12 mouse cellular contexts compared by ENCODE assay signal in the genomic region with DNA sequence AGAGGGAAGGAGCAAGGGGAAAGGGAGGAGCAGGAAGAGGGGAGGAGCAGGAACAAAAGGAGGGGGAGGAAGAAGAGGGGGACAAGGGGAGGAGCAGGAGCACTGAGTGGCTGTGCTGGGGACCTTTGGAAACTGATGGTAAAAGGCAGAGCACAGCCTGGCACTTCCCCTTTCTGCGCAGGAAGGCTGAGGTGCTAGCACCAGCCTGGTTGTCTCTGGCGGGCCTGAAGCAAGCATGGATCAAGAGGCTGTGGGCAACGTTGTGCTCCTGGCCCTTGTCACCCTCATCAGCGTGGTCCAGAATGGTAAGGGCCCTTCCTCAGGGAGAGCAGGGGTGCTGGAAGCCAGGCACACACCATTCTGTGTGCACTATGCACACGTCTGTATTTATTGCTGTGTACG. TPM values are rescaled to one million over a fixed set of nuclear protein-coding genes. Genes with fewer than 3 reads are reported as not detected.
DNase-seq lines count a peak whose midpoint lies in the region; ATAC-seq and TF ChIP-seq lines count a peak whose summit lies in the region.
"Had no signal": no experiment of that assay in that cellular context is flagged by ENCODE, and none has a peak within 500 bp of the region (broad histone marks: within the 10 kb centered on the region; RNA-seq: fewer than 3 reads in every experiment).

No protein-coding gene starts in this region.

- H3K27me3 ChIP-seq in heart, embryonic 16.5 days (ENCODE audit: control insufficient read depth, insufficient read depth, low read length), result no peaks in the 10 kb centered on the region
- no peaks in the 10 kb centered on the region for H3K27me3 ChIP-seq in heart, embryonic 12.5 days (replicated peaks)
- no peaks in the 10 kb centered on the region for H3K27me3 ChIP-seq in megakaryocyte, embryonic 14.5 days (replicated peaks)
- no peaks in the 10 kb centered on the region for H3K27me3 ChIP-seq in cerebellum, adult 2 months (ENCODE audit: control insufficient read depth, insufficient read depth, low read length)
- H3K27me3 ChIP-seq: lung, embryonic 15.5 days; neural tube, embryonic 13.5 days had no signal

- H3K4me2 ChIP-seq in heart, embryonic 16.5 days (ENCODE audit: low read depth, low read length), result no peak overlapping the region
- H3K4me2 ChIP-seq in heart, embryonic 12.5 days, result no peak overlapping the region
- H3K4me2 ChIP-seq: embryonic facial prominence, embryonic 15.5 days; hindbrain, embryonic 14.5 days; lung, embryonic 15.5 days; neural tube, embryonic 13.5 days had no signal

- no peak for TF ChIP-seq CTCF in cerebellum, adult 2 months (IDR thresholded peaks at IDR 0.05; ENCODE audit: borderline replicate concordance, insufficient read depth, low read depth, low read length)

- H3K4me3 ChIP-seq in heart, embryonic 16.5 days (ENCODE audit: low read length), result no peak overlapping the region
- H3K4me3 ChIP-seq in heart, embryonic 12.5 days, result no peak overlapping the region
- H3K4me3 ChIP-seq in megakaryocyte, embryonic 14.5 days (replicated peaks), result peak overlapping the region; percentile 96
- H3K4me3 ChIP-seq in cerebellum, adult 2 months (replicated peaks; ENCODE audit: insufficient read depth, low read depth, low read length), result no peak overlapping the region
- H3K4me3 ChIP-seq: embryonic facial prominence, embryonic 15.5 days; lung, embryonic 15.5 days; neural tube, embryonic 13.5 days had no signal

- H3K36me3 ChIP-seq in heart, embryonic 16.5 days (ENCODE audit: control insufficient read depth, insufficient read depth), result no peaks in the 10 kb centered on the region
- H3K36me3 ChIP-seq in heart, embryonic 12.5 days, result no peaks in the 10 kb centered on the region
- H3K36me3 ChIP-seq in megakaryocyte, embryonic 14.5 days (replicated peaks; ENCODE audit: low read length), result peaks cover 27% of the 10 kb centered on the region
- H3K36me3 ChIP-seq: embryonic facial prominence, embryonic 15.5 days; lung, embryonic 15.5 days; neural tube, embryonic 13.5 days had no signal

- H3K4me1 ChIP-seq in heart, embryonic 16.5 days (ENCODE audit: control insufficient read depth, insufficient read depth, low read length), result peaks cover 2% of the 10 kb centered on the region; the same call in 1 of the 2 replicates
- H3K4me1 ChIP-seq in heart, embryonic 12.5 days (replicated peaks), result 0 out of 2 replicates have a peak, but pooled peaks cover 5% of the 10 kb centered on the region
- H3K4me1 ChIP-seq in megakaryocyte, embryonic 14.5 days, result peaks cover 83% of the 10 kb centered on the region
- H3K4me1 ChIP-seq in cerebellum, adult 2 months (ENCODE audit: control insufficient read depth, insufficient read depth, low read length), result no peaks in the 10 kb centered on the region
- H3K4me1 ChIP-seq: embryonic facial prominence, embryonic 15.5 days; lung, embryonic 15.5 days; neural tube, embryonic 13.5 days had no signal

- peak overlapping the region; percentile 41; the same call in 1 of the 2 replicates for H3K9ac ChIP-seq in heart, embryonic 16.5 days (ENCODE audit: low read length)
- H3K9ac ChIP-seq in heart, embryonic 12.5 days, result no peak overlapping the region
- H3K9ac ChIP-seq: embryonic facial prominence, embryonic 15.5 days; hindbrain, embryonic 14.5 days; lung, embryonic 15.5 days; neural tube, embryonic 13.5 days had no signal

- H3K27ac ChIP-seq in heart, embryonic 16.5 days (ENCODE audit: low read length), result no peak overlapping the region
- no peak overlapping the region for H3K27ac ChIP-seq in heart, embryonic 12.5 days (ENCODE audit: poor library complexity, severe bottlenecking)
- H3K27ac ChIP-seq in cerebellum, adult 2 months (ENCODE audit: insufficient read depth, low read length), result no peak overlapping the region
- H3K27ac ChIP-seq: embryonic facial prominence, embryonic 15.5 days; hindbrain, embryonic 14.5 days; lung, embryonic 15.5 days; neural tube, embryonic 13.5 days had no signal

- no peaks in the 10 kb centered on the region for H3K9me3 ChIP-seq in heart, embryonic 16.5 days (replicated peaks; ENCODE audit: control insufficient read depth, low read length)
- no peaks in the 10 kb centered on the region for H3K9me3 ChIP-seq in heart, embryonic 12.5 days (replicated peaks)
- no peaks in the 10 kb centered on the region for H3K9me3 ChIP-seq in megakaryocyte, embryonic 14.5 days
- H3K9me3 ChIP-seq: embryonic facial prominence, embryonic 15.5 days; lung, embryonic 15.5 days; neural tube, embryonic 13.5 days had no signal

- DNase-seq in B cell, adult 2 months, result peak; percentile 61 to 65
- DNase-seq in frontal cortex, postnatal 10 days (ENCODE audit: low spot score in 2 of 2), result no peak
- DNase-seq in cerebellum, adult 2 months, result no peak
- DNase-seq in urinary bladder, postnatal 10 days (ENCODE audit: low spot score), result no peak

- TF ChIP-seq POLR2A in cerebellum, adult 2 months (IDR thresholded peaks at IDR 0.05; ENCODE audit: borderline replicate concordance, insufficient read depth, low read length), result no peak

- ATAC-seq in heart, embryonic 16.5 days (replicated peaks; ENCODE audit: extremely low read depth, insufficient read depth, low FRiP score), result no peak
- ATAC-seq in heart, embryonic 12.5 days (ENCODE audit: insufficient number of reproducible peaks, low FRiP score), result no peak
- ATAC-seq in hematopoietic stem cell, adult 5-6 weeks (replicated peaks in 1 of 2; ENCODE audit: insufficient read depth in 1 of 2, low FRiP score in 2 of 2, low TSS enrichment in 1 of 2, low read depth in 1 of 2, poor library complexity in 2 of 2, severe bottlenecking in 2 of 2), result peak; percentile 78 to 85

- WGBS in heart, embryonic 16.5 days, result 44% methylated on average over 6 of the region's 6 CpGs
- 58% methylated on average over 6 of the region's 6 CpGs for WGBS in heart, embryonic 12.5 days
- 76% methylated on average over 6 of the region's 6 CpGs for WGBS in cerebellum, adult 2 months

RNA-seq across cellular contexts. Expression of a gene that starts 0.3 kb away (rescaled TPM):
- 9.0 and 11.9 TPM in 2 replicates for polyA plus RNA-seq in heart, embryonic 16.5 days (2015; fragmentation: Nextera tagmentation; extraction: Ambion mirVana)
- polyA plus RNA-seq in heart, embryonic 12.5 days (2016; fragmentation: Nextera tagmentation; extraction: Ambion mirVana), result 4.5 and 4.9 TPM in 2 replicates
- total RNA-seq in hematopoietic stem cell, adult 5-6 weeks (2017), result 324 and 337 TPM in 2 replicates
- polyA plus RNA-seq in megakaryocyte, embryonic 14.5 days (2012; ENCODE audit: insufficient read depth, low replicate concordance), result 15.7 and 31.2 TPM in 2 replicates
- 12.5 and 13.5 TPM in 2 replicates for polyA plus RNA-seq in cerebellum, adult 2 months (2012; rRNA removed)

Comparison
In these comparisons a context has a peak if more than half of its experiments do, and no peak if none do; other contexts are left out.
1. ATAC-seq: peak in hematopoietic stem cell, adult 5-6 weeks (2 of 2); none in heart, embryonic 16.5 days (single experiment) and heart, embryonic 12.5 days (single experiment).
2. DNase-seq: peak in B cell, adult 2 months (2 of 2); none in frontal cortex, postnatal 10 days (0 of 2), cerebellum, adult 2 months (0 of 2) and urinary bladder, postnatal 10 days (single experiment).